Mouse (Mus musculus) megakaryocyte, adult 5-6 weeks (primary cell): ENCODE data around the gene Mrps10. TPM values are rescaled to one million over a fixed set of nuclear protein-coding genes. Genes with fewer than 3 reads are reported as not detected.

Experiments
- total RNA-seq, 2 experiments: library from RNA; stranded (forward) in 1 of 2; stranded (reverse) in 1 of 2; fragments of 153-499, 151-499 nt in 1 of 2; fragments of 221-1000, 200-1000 nt in 1 of 2; gene quantifications; 2 replicates each; pipeline versions ENCODE4 v1.2.3 to v1.2.4; 2015 to 2017

Gene Mrps10
- total RNA-seq, 2 experiments from 2014 or later, result 21.7 to 34.0 TPM

Other genes with a start within 250 kb of the Mrps10 start
- 1.0 and 1.5 TPM in 2 replicates for gene Guca1b, start 16.5 kb downstream of the Mrps10 start, total RNA-seq (2015)
- 0.15 and 0.61 TPM in 2 replicates for gene Guca1b, start 16.5 kb downstream of the Mrps10 start, total RNA-seq (2017)
- 6.3 and 7.0 TPM in 2 replicates for gene Guca1a, start 31.7 kb downstream of the Mrps10 start, total RNA-seq (2015)
- gene Guca1a, start 31.7 kb downstream of the Mrps10 start, total RNA-seq (2017), result 1.3 and 1.4 TPM in 2 replicates
- gene AI661453, start 67.7 kb downstream of the Mrps10 start, total RNA-seq (2015), result 0.25 and 0.38 TPM in 2 replicates
- gene AI661453, start 67.7 kb downstream of the Mrps10 start, total RNA-seq (2017), result 0.16 TPM in 1 of 2 replicates, not detected in the other
- gene 1700001C19Rik, start 68.5 kb downstream of the Mrps10 start, total RNA-seq (2015), result not detected in 2 replicates
- gene 1700001C19Rik, start 68.5 kb downstream of the Mrps10 start, total RNA-seq (2017), result not detected in 2 replicates
- gene Taf8, start 133.4 kb downstream of the Mrps10 start, total RNA-seq (2015), result 16.3 and 19.3 TPM in 2 replicates
- gene Taf8, start 133.4 kb downstream of the Mrps10 start, total RNA-seq (2017), result 44.0 and 57.5 TPM in 2 replicates
- gene Ccnd3, start 136.2 kb downstream of the Mrps10 start, total RNA-seq (2015), result 315 and 324 TPM in 2 replicates
- 155 and 184 TPM in 2 replicates for gene Ccnd3, start 136.2 kb downstream of the Mrps10 start, total RNA-seq (2017)
- 4.8 and 5.6 TPM in 2 replicates for gene Bysl, start 242.6 kb downstream of the Mrps10 start, total RNA-seq (2015)
- 6.4 and 7.3 TPM in 2 replicates for gene Bysl, start 242.6 kb downstream of the Mrps10 start, total RNA-seq (2017)
- gene Med20, start 242.7 kb downstream of the Mrps10 start, total RNA-seq (2015), result 17.2 and 18.2 TPM in 2 replicates
- gene Med20, start 242.7 kb downstream of the Mrps10 start, total RNA-seq (2017), result 32.2 and 33.8 TPM in 2 replicates
- gene Gm20517, start 242.7 kb downstream of the Mrps10 start, total RNA-seq (2015), result 0.49 and 2.4 TPM in 2 replicates
- 1.7 and 2.3 TPM in 2 replicates for gene Gm20517, start 242.7 kb downstream of the Mrps10 start, total RNA-seq (2017)